In genomic region chr3:142191627-142192026, GRCm38 (mm10) we compare ENCODE assay signal across 1 mouse cellular context. TPM values are rescaled to one million over a fixed set of nuclear protein-coding genes. Genes with fewer than 3 reads are reported as not detected.
"Had no signal": no experiment of that assay in that cellular context is flagged by ENCODE, and none has a peak within 500 bp of the region (broad histone marks: within the 10 kb centered on the region; RNA-seq: fewer than 3 reads in every experiment).

No protein-coding gene starts in this region.

RNA-seq across cellular contexts. Expression of gene Bmpr1b, which starts 22.4 kb away (rescaled TPM):
- polyA plus RNA-seq: inflammation-experienced regulatory T-cells, adult 6 months had no signal
